Mouse (Mus musculus): Measurements from ENCODE around the gene Pld3. TPM values are rescaled to one million over a fixed set of nuclear protein-coding genes. Genes with fewer than 3 reads are reported as not detected.

Pld3 gene
- polyA plus RNA-seq, 1 experiment from 2014 or later: 49.3 TPM

GRCm38 (mm10) chr7:27587741-27588140 is 34.7 kb upstream of the Pld3 start:
- no peak overlapping the region for H3K4me2 ChIP-seq (ENCODE audit: low read depth, low read length)
- ATAC-seq: no peak
- peaks cover 4% of the 10 kb centered on the region for H3K4me1 ChIP-seq (ENCODE audit: insufficient read depth)
- no peak overlapping the region for H3K9ac ChIP-seq (replicated peaks)
- no peak overlapping the region for H3K27ac ChIP-seq (ENCODE audit: low read depth)
- no peaks in the 10 kb centered on the region for H3K36me3 ChIP-seq (replicated peaks; ENCODE audit: insufficient read depth, low read length)
- WGBS (ENCODE audit: insufficient replicate concordance): 86% methylated on average over 2 of the region's 2 CpGs
- H3K4me3 ChIP-seq (ENCODE audit: low read depth, low read length): no peak overlapping the region
- TF ChIP-seq CTCF (IDR thresholded peaks at IDR 0.05; ENCODE audit: low read depth) (peak; percentile 18), EP300 (IDR thresholded peaks at IDR 0.05; ENCODE audit: low read depth) (no peak)
- no peaks in the 10 kb centered on the region for H3K9me3 ChIP-seq (ENCODE audit: low read length)
- H3K27me3 ChIP-seq (ENCODE audit: insufficient read depth, low read length): no peaks in the 10 kb centered on the region
- no peak for DNase-seq

- no peaks in the 10 kb centered on the region for H3K36me3 ChIP-seq (replicated peaks; ENCODE audit: insufficient read depth, low read length)
- H3K4me2 ChIP-seq (ENCODE audit: low read depth, low read length): no peak overlapping the region
- H3K9me3 ChIP-seq (ENCODE audit: low read length): no peaks in the 10 kb centered on the region
- ATAC-seq (no peak), DNase-seq (no peak)
- no peaks in the 10 kb centered on the region for H3K27me3 ChIP-seq (ENCODE audit: insufficient read depth, low read length)
- no peak overlapping the region for H3K27ac ChIP-seq (ENCODE audit: low read depth)
- WGBS (ENCODE audit: insufficient replicate concordance): 80% methylated on average over 2 of the region's 2 CpGs
- no peak overlapping the region for H3K9ac ChIP-seq (replicated peaks)
- H3K4me3 ChIP-seq (ENCODE audit: low read depth, low read length): no peak overlapping the region
- no peaks in the 10 kb centered on the region for H3K4me1 ChIP-seq (ENCODE audit: insufficient read depth)
- TF ChIP-seq EP300 (IDR thresholded peaks at IDR 0.05; ENCODE audit: low read depth) (no peak), CTCF (IDR thresholded peaks at IDR 0.05; ENCODE audit: low read depth) (no peak)
Observed at GRCm38 (mm10) chr7:27586861-27587260, 33.8 kb upstream of the Pld3 start.

GRCm38 (mm10) chr7:27580380-27581174 is 27.6 kb upstream of the Pld3 start:
- ATAC-seq (no peak), DNase-seq (no peak)
- no peak overlapping the region for H3K27ac ChIP-seq (ENCODE audit: low read depth)
- H3K4me2 ChIP-seq (ENCODE audit: low read depth, low read length): no peak overlapping the region
- H3K36me3 ChIP-seq (replicated peaks; ENCODE audit: insufficient read depth, low read length): peaks cover 36% of the 10 kb centered on the region
- no peaks in the 10 kb centered on the region for H3K27me3 ChIP-seq (ENCODE audit: insufficient read depth, low read length)
- H3K9ac ChIP-seq (replicated peaks): no peak overlapping the region
- no peak overlapping the region for H3K4me3 ChIP-seq (ENCODE audit: low read depth, low read length)
- WGBS (ENCODE audit: insufficient replicate concordance): 83% methylated on average over 14 of the region's 14 CpGs
- TF ChIP-seq CTCF (IDR thresholded peaks at IDR 0.05; ENCODE audit: low read depth) (no peak), EP300 (IDR thresholded peaks at IDR 0.05; ENCODE audit: low read depth) (no peak)
- H3K9me3 ChIP-seq (ENCODE audit: low read length): no peaks in the 10 kb centered on the region
- H3K4me1 ChIP-seq (ENCODE audit: insufficient read depth): no peaks in the 10 kb centered on the region

GRCm38 (mm10) chr7:27578465-27578864 is 25.4 kb upstream of the Pld3 start:
- H3K27me3 ChIP-seq (ENCODE audit: insufficient read depth, low read length): no peaks in the 10 kb centered on the region
- peak overlapping the region; percentile 6; the same call in 1 of the 2 replicates for H3K27ac ChIP-seq (ENCODE audit: low read depth)
- H3K9ac ChIP-seq (replicated peaks): no peak overlapping the region
- H3K36me3 ChIP-seq (replicated peaks; ENCODE audit: insufficient read depth, low read length): peaks cover 43% of the 10 kb centered on the region
- ATAC-seq (peak; percentile 41; the same call in 1 of the 2 replicates), DNase-seq (peak; percentile 33)
- H3K4me2 ChIP-seq (ENCODE audit: low read depth, low read length): no peak overlapping the region
- TF ChIP-seq CTCF (IDR thresholded peaks at IDR 0.05; ENCODE audit: low read depth): no peak
- TF ChIP-seq EP300 (IDR thresholded peaks at IDR 0.05; ENCODE audit: low read depth): no peak
- no peaks in the 10 kb centered on the region for H3K9me3 ChIP-seq (ENCODE audit: low read length)
- no peaks in the 10 kb centered on the region for H3K4me1 ChIP-seq (ENCODE audit: insufficient read depth)
- H3K4me3 ChIP-seq (ENCODE audit: low read depth, low read length): no peak overlapping the region
- WGBS (ENCODE audit: insufficient replicate concordance): 80% methylated on average over 7 of the region's 7 CpGs

GRCm38 (mm10) chr7:27577589-27577988 is 24.6 kb upstream of the Pld3 start:
- no peak for ATAC-seq
- no peaks in the 10 kb centered on the region for H3K9me3 ChIP-seq (ENCODE audit: low read length)

GRCm38 (mm10) chr7:27576914-27577313 is 23.9 kb upstream of the Pld3 start:
- Histone ChIP-seq H3K4me2 (ENCODE audit: low read depth, low read length) (no peak overlapping the region), H3K27me3 (ENCODE audit: insufficient read depth, low read length) (no peaks in the 10 kb centered on the region), H3K9me3 (ENCODE audit: low read length) (no peaks in the 10 kb centered on the region), H3K36me3 (replicated peaks; ENCODE audit: insufficient read depth, low read length) (peaks cover 50% of the 10 kb centered on the region), H3K27ac (ENCODE audit: low read depth) (0 out of 2 replicates have a peak overlapping the region, but pooled peaks have one; percentile 22), H3K9ac (replicated peaks) (no peak overlapping the region), H3K4me3 (ENCODE audit: low read depth, low read length) (no peak overlapping the region), H3K4me1 (ENCODE audit: insufficient read depth) (no peaks in the 10 kb centered on the region)
- peak; percentile 55; the same call in 1 of the 2 replicates for ATAC-seq
- DNase-seq: peak; percentile 63
- 61% methylated on average over 6 of the region's 6 CpGs for WGBS (ENCODE audit: insufficient replicate concordance)
- no peak for TF ChIP-seq EP300 (IDR thresholded peaks at IDR 0.05; ENCODE audit: low read depth)
- peak; percentile 74 for TF ChIP-seq CTCF (IDR thresholded peaks at IDR 0.05; ENCODE audit: low read depth)

More at GRCm38 (mm10) chr7:27577589-27577988, 24.6 kb upstream of the Pld3 start:
- DNase-seq: no peak
- no peak for TF ChIP-seq CTCF (IDR thresholded peaks at IDR 0.05; ENCODE audit: low read depth)
- no peak for TF ChIP-seq EP300 (IDR thresholded peaks at IDR 0.05; ENCODE audit: low read depth)
- H3K4me2 ChIP-seq (ENCODE audit: low read depth, low read length): no peak overlapping the region
- no peak overlapping the region for H3K9ac ChIP-seq (replicated peaks)
- peaks cover 44% of the 10 kb centered on the region for H3K36me3 ChIP-seq (replicated peaks; ENCODE audit: insufficient read depth, low read length)
- 0 out of 2 replicates have a peak overlapping the region, but pooled peaks have one; percentile 22 for H3K27ac ChIP-seq (ENCODE audit: low read depth)
- H3K4me3 ChIP-seq (ENCODE audit: low read depth, low read length): no peak overlapping the region
- H3K4me1 ChIP-seq (ENCODE audit: insufficient read depth): no peaks in the 10 kb centered on the region
- no peaks in the 10 kb centered on the region for H3K27me3 ChIP-seq (ENCODE audit: insufficient read depth, low read length)
- 92% methylated on average over 6 of the region's 6 CpGs for WGBS (ENCODE audit: insufficient replicate concordance)
